Mouse (Mus musculus): Measurements from ENCODE around the gene Nol9.

The Nol9 gene

DNA sequence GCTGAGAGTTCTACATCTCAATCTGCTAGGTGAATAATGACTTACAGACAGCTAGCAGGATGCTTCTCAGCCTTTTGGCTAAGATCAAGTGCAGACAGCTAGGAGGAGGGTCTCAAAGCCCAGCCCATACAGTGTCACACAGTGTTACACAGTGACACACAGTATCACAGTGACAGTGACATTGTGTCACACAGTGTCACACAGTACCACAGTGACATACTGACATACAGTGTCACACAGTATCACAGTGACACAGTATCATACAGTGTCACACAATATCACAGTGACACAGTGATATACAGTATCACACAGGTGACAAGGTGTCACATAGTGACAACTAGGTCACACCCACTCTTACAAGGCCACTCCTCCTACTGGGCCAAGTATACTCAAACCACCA lies 28.2 kb downstream of the Nol9 start:
- DNase-seq = no peak

GRCm38 (mm10) chr4:152068166-152068724 lies 29.1 kb downstream of the Nol9 start:
- no peak for DNase-seq

DNA sequence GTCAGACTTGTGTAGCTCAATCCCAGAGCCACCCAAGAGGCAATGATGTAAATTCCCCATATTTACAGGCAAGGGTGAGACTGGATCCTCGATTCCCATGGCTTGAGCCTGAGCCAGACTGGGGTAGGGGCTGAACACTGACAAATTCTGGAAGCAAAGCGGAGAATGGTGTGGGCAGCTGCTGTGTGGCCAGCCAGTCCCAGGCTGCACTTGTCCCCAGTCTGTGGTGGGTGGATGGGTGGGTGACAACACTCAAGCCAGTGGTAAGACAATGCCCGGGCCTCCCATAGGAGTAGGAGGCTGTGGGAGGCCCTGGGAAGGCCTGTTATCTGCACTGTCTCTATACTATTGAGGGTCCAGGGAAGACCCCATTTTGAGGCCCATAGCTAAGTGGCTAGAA lies 30.1 kb downstream of the Nol9 start:
- DNase-seq = no peak

DNA sequence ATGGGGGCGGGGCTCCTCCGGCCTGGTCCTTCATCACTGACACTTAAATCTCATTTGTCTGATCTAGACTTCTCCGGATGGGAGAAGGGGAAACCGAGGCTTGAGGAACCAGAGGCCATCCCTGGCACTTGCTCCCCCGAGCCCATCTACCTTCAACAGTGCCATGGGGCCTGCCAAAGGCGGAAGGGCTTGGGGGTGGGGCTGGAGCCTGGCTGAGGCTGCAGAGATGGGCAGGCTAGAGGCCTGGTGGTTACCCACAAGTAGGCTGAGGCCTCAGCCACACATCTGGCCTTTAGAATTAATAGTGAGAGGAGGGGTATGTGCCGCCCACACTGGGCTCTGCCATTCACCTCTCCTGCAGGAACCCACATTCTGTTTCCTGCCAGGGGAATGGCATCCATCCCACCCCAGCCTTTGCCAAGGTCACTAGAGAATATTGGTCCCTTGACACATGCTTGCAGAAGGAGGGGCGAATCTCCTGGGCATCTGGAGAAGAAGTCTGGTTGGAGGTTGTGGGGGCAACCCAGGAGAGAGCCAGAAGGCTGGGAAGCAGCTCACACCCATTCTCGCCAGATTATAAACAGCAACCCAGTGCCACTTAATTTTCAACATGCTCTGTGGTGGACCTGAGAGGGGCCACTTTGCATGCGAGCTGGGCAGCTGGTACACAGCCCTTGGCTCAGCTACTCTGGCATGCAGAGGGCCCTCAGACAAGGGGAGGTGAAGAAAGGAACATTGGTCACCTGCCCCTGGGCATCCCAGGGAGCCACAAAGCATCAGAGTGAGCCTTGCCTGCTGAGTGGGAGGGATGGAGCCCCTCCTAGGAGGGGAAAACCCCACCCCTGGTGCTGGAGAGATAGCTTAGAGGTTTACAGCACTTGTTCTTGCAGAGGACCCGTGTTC lies 31.6 kb downstream of the Nol9 start:
- DNase-seq = no peak

- DNase-seq = no peak
These were observed 33.0 kb downstream of the Nol9 start, which contains the start of gene Plekhg5 for GRCm38 (mm10) chr4:152072121-152072601. Gene Plekhg5 (plus strand): TSS chr4:152072498.

DNA sequence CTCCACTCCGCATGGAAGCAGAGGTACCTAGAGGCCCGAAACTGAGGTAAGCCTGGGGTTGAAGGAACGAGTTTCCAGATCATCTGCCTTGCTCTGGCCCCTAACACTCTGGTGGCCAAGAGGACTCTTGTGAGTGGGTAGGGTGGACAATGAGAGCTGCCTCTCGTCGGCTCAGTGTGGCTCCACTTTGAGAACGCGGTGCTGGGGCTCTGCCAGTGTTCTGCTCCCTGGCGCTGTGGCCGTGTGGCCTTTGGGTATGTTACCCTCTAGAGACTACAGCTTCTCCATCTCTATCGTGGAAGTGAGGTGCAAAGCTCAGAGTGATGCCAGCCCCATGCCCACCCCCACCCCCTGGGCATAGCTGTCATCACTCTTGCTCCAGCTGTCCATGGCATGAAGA lies 33.5 kb downstream of the Nol9 start:
- no peak for DNase-seq

DNA sequence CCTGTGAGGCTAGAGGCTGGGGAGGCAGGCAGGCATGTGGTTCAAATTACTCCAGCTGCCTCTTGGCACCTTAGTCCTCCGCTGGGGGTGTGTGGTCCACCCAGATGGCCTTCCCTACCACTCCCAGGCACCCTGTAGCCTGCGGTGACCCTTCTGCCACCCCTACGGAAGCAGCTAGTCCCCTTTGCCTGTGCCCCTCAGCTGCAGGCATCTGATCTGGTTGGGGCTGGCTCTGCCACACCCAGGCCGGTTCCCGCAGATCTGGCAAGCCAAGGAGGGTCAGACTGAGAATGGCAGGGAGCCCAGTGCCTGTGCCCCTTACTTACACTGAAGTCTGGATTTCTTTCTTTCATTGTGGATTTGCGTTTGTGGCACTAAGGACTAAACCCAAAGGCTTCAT lies 34.6 kb downstream of the Nol9 start:
- DNase-seq = no peak

GRCm38 (mm10) chr4:152074548-152074947 lies 35.4 kb downstream of the Nol9 start:
- no peak for DNase-seq

DNA sequence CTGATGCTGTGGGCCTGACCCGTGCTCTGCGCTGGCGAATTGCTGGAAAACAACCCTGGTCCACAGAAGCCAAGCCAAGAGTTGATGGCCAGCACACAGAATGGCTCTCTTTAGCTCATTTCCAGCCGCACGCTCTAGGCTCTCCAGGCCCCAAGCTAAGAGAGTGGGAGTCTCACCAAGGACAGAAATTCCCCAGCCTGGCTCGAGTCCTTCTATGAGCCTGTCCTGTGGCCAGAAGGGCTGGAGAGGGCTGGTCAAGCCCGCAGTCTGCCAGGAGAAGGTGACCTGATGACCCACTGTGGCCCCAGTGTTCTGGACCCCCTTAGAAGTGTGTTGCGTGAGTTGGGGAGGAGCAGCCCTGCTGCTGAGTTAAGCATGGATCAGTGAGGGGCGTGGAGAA lies 38.1 kb downstream of the Nol9 start:
- DNase-seq = no peak

DNA sequence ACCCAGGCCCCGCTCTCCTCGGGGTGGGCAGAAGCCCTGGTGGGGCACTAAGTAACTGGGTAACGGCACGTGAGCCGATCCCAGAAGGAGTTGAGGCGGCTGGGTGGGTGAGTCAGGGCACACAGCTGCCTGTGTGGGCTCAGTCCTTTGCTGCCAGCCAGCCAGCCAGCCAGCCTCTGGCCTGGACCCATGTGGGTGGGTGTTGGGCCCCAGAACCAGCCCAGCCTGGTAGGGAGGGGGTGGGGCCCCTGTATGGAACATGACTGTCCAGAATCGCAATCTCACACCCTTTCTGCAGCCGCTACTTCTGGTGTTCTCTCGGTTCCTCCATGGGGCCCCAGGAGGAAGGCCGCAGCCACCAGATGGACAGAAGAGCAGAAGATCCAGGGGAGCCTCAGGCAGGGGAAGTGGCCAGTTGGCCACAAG lies 39.0 kb downstream of the Nol9 start:
- no peak for DNase-seq

- DNase-seq = no peak
These were observed 40.1 kb downstream of the Nol9 start for GRCm38 (mm10) chr4:152079261-152079660.

- DNase-seq = no peak
These were observed 40.8 kb downstream of the Nol9 start for GRCm38 (mm10) chr4:152079931-152080330.

- DNase-seq = no peak
These were observed 44.6 kb downstream of the Nol9 start for GRCm38 (mm10) chr4:152083611-152084220.

DNA sequence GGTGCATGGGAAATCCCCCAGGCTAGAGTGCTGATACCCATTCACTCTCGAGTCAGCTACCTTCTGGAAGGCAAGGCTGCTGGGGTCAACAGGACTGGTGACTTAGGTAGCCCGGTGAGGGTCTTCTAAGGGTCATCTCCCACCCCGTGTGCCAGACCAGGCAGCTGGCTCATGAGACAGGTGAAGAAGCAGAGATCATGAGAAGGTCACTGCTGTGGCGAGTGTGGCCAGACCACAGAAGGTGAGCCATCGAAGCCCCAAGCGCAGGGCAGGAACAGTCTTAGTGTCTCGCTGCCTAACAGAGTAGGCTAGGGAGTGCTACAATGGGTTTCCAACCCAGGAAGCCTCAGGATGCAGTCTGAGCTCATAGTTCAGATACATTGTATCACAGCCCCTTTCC lies 45.5 kb downstream of the Nol9 start:
- DNase-seq = no peak

- DNase-seq = peak; percentile 83
These were observed 47.5 kb downstream of the Nol9 start for GRCm38 (mm10) chr4:152086505-152087210.

DNA sequence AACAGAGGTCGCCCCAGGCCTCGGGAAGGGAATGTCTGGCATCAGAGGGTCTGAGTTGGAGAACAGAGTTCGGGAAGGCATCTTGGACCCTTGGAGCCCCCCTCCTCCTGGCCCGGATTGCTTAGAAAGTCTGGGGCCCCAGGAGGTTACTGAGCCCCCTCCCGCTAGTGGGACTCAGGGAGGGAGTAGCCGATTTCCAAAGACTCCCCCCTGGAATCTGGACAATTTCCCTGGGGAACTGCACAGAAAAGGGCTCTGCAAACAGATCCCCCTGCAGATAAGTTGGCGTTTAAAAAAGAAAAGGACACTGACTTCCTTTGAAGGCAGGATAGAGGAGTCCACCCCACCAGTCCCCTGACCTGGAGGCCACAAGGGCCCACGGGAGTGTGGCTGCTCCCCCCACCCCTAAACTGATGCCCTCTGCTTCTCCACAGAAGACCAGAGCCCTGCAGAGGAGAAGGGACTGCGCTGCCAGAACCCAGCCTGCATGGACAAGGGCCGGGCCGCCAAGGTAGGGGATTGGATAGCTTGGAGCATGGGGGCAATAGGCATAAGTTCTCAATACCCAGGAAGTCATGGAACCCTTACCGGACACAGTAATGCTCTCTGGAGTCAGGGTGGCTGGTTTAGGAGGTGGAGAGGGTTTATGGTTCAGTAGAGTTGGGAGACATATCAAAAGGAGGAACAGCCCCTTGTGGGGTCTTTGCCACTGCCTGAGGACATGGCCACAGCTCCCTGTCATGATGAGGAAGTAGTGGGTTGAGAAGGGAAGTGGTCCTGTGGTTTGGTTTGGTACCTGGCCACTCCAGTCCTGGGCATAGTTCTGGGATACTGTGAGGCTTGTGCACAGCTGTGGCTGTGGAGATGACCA lies 48.3 kb downstream of the Nol9 start:
- DNase-seq = no peak

GRCm38 (mm10) chr4:152088133-152088532 lies 49.0 kb downstream of the Nol9 start:
- no peak for DNase-seq

DNA sequence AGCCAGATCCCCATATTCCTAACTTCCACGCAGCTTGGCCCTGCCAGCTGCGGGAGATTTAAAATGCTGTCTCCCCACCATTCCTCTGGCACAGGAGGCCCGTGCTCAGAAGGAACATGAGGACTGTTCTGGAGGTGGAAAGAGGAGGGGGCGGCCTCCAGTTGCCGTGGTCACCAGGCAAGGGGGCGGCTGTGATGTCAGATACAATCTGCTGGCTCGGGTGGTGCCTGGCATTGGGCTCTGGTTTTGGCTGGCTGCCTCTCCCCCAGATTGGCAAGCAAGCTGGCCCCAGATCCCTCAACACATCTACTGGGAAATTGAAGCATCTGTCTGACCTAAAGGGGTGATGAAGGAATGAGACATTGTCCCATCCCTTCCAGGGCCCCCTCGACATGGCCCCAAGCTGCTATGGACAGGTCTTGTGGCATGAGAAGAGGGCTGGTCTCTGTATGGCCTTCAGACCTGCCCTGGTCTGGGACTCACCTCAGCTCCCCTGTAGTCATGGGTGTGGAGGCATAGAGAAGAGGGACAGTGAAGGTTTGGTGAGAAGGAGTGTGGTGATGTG lies 49.5 kb downstream of the Nol9 start:
- no peak for DNase-seq

DNA sequence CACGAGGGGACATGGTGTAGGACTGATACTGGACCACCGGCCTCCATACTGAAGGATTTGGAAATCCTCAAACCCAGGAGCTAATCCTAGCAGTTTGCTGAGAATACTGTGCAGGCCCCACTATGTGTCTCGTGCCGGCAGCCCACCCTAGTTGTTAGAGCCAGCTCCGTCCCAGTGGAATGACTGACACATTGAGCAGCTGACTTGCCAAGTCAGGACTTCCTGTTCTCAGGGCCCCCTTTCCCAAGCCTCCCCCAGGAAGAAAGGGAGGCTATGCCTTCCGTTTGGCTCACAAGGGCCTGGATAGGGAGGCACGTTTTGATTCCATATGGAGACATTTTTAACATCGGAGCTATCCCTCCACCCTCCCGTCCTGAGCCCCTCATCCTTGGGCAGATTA lies 51.1 kb downstream of the Nol9 start:
- no peak for DNase-seq

GRCm38 (mm10) chr4:152092751-152093293 lies 53.7 kb downstream of the Nol9 start:
- DNase-seq = peak; percentile 93

DNA sequence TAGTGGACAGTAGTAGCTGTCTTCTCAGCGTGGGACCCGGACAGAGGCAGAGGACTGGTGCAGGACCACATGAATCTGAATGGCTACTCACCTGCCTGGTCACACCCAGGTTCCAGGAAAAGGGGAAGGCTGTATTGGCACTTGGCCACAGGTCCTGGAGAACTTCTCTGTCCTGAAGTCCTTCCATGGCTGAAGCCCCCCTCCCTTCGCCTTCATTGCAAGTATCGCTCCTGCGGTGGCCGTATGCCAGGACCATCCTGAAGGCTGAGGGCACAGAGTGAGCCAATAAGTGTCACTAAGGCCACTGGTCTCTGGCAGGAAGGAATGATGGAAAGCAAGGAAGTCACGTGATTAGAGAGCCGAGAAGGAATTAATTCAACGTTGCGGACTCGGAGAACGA lies 55.1 kb downstream of the Nol9 start:
- DNase-seq = no peak

Measured in liver (tissue).